Mouse (Mus musculus) heart, embryonic 11.5 days (tissue): ENCODE data around the gene Il23a. TPM values are rescaled to one million over a fixed set of nuclear protein-coding genes. Genes with fewer than 3 reads are reported as not detected.

Source experiments
- ATAC-seq: fragments of 200-750 bp; cut with Nextera tagmentation; replicated peaks from 2 replicates; pipeline ENCODE4 v1.8.0; 2017; ENCODE audit warnings: moderate library complexity; ENCODE audit not compliant: insufficient number of reproducible peaks, low FRiP score, low TSS enrichment
- H3K27ac ChIP-seq: fragments of 300-500 bp; sonication (generic); 2 replicates; pipeline ENCODE4 v1.5.1; 2014; ENCODE audit warnings: mild to moderate bottlenecking, low read depth, low read length
- H3K27me3 ChIP-seq: fragments of 300-500 bp; sonication (generic); 2 replicates; pipeline ENCODE4 v1.6.1; 2014; ENCODE audit warnings: mild to moderate bottlenecking, low read length, mixed read lengths; ENCODE audit not compliant: control insufficient read depth, insufficient read depth
- H3K36me3 ChIP-seq: fragments of 300-500 bp; sonication (generic); 2 replicates; pipeline ENCODE4 v1.6.1; 2014; ENCODE audit warnings: mild to moderate bottlenecking, low read length, moderate library complexity, mixed read lengths; ENCODE audit not compliant: control insufficient read depth, insufficient read depth
- H3K4me1 ChIP-seq: fragments of 300-500 bp; sonication (generic); 2 replicates; pipeline ENCODE4 v1.6.1; 2014; ENCODE audit warnings: low read length; ENCODE audit not compliant: control insufficient read depth, insufficient read depth
- H3K4me2 ChIP-seq: fragments of 300-500 bp; sonication (generic); 2 replicates; pipeline ENCODE4 v1.6.1; 2014; ENCODE audit warnings: mild to moderate bottlenecking, moderate library complexity
- H3K4me3 ChIP-seq: fragments of 300-500 bp; sonication (generic); 2 replicates; pipeline ENCODE4 v1.5.1; 2014; ENCODE audit warnings: low read depth, low read length
- H3K9ac ChIP-seq: fragments of 300-500 bp; sonication (generic); 2 replicates; pipeline ENCODE4 v1.6.1; 2014; ENCODE audit warnings: mild to moderate bottlenecking, low read depth, low read length, moderate library complexity
- H3K9me3 ChIP-seq: fragments of 300-500 bp; sonication (generic); replicated peaks from 2 replicates; pipeline ENCODE4 v1.6.1; 2016; ENCODE audit warnings: low read length; ENCODE audit not compliant: control insufficient read depth
- WGBS: fragments of 180-500 bp; shearing (Covaris S2); extraction: QIAGEN DNeasy Blood & Tissue Kit; methylation state at CpG from one replicate; pipeline ENCODE4 v1.1.7; 2014; ENCODE audit not compliant: insufficient replicate concordance; 5-methylcytosine and 5-hydroxymethylcytosine counted together
- polyA plus RNA-seq: library from polyadenylated mRNA; unstranded; fragments of >200 nt; fragmentation: Nextera tagmentation; extraction: Ambion mirVana; gene quantifications from 2 replicates; pipeline ENCODE4 v1.2.1, GENCODE M21; 2014

Gene Il23a
- polyA plus RNA-seq, 1 experiment from 2014 or later, result 0.86 TPM

- Histone ChIP-seq H3K9me3 (no peaks in the 10 kb centered on the region), H3K36me3 (peaks cover 28% of the 10 kb centered on the region), H3K9ac (no peak within 1 kb of the TSS), H3K4me2 (no peak within 1 kb of the TSS), H3K4me3 (no peak within 1 kb of the TSS), H3K4me1 (no peaks in the 10 kb centered on the region), H3K27me3 (no peaks in the 10 kb centered on the region), H3K27ac (no peak within 1 kb of the TSS)
- no peak for ATAC-seq
- WGBS, result 88% methylated on average over 4 of the region's 4 CpGs
These were observed 44.8 kb downstream of the Il23a start, which contains the start of gene Apon for GRCm38 (mm10) chr10:128253677-128254255. TSS of gene Apon (plus strand) at chr10:128254096.

DNA sequence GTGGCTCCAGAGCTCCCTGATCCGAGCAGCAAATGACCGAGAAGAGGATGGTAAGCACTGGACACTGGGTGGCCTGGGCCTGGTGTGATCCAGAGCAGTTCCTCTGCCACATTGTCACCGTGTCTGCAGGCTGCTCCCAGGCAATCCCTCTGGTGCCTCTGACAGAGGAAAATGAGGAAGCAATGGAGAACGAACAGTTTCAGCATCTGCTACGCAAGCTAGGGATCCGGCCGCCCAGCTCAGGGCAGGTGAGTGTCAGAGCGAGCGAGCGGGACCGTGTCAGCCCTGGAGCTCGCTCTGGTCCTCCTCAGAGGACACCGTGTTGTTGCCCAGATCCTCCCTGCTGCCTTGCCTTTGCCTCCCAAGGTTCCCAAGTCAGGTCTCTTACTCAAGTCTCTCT lies 48.0 kb downstream of the Il23a start:
- no peak overlapping the region for H3K27ac ChIP-seq
- H3K4me3 ChIP-seq, result no peak overlapping the region
- WGBS, result 92% methylated on average over 13 of the region's 13 CpGs
- H3K4me2 ChIP-seq, result no peak overlapping the region
- no peaks in the 10 kb centered on the region for H3K9me3 ChIP-seq
- H3K9ac ChIP-seq, result no peak overlapping the region
- H3K27me3 ChIP-seq, result no peaks in the 10 kb centered on the region
- H3K36me3 ChIP-seq, result peaks cover 41% of the 10 kb centered on the region
- ATAC-seq, result no peak
- no peaks in the 10 kb centered on the region for H3K4me1 ChIP-seq

- ATAC-seq, result no peak
- Histone ChIP-seq H3K9ac (no peak overlapping the region), H3K4me1 (no peaks in the 10 kb centered on the region), H3K27ac (peak overlapping the region; percentile 74), H3K4me3 (no peak overlapping the region), H3K4me2 (peak overlapping the region; percentile 24), H3K27me3 (no peaks in the 10 kb centered on the region), H3K9me3 (no peaks in the 10 kb centered on the region), H3K36me3 (peaks cover 62% of the 10 kb centered on the region)
- WGBS, result 76% methylated on average over 17 of the region's 17 CpGs
These were observed 51.4 kb downstream of the Il23a start for GRCm38 (mm10) chr10:128247020-128247732.

Other genes starting within 250 kb of the Il23a start
- gene Ptges3, start 239.8 kb downstream of the Il23a start, polyA plus RNA-seq, result 354 and 377 TPM in 2 replicates
- 4,523 and 4,948 TPM in 2 replicates for gene Atp5b, start 215.5 kb downstream of the Il23a start, polyA plus RNA-seq
- gene Baz2a, start 207.2 kb downstream of the Il23a start, polyA plus RNA-seq, result 10.9 and 21.7 TPM in 2 replicates
- 36.1 and 38.5 TPM in 2 replicates for gene Rbms2, start 118.5 kb downstream of the Il23a start, polyA plus RNA-seq
- gene Gls2, start 104.3 kb downstream of the Il23a start, polyA plus RNA-seq, result 0.89 and 1.3 TPM in 2 replicates
- gene Spryd4, start 86.9 kb downstream of the Il23a start, polyA plus RNA-seq, result 40.4 and 41.4 TPM in 2 replicates
- not detected in 2 replicates for gene Mip, start 72.9 kb downstream of the Il23a start, polyA plus RNA-seq
- 33.1 and 34.2 TPM in 2 replicates for gene Timeless, start 66.7 kb downstream of the Il23a start, polyA plus RNA-seq
- gene Apon, start 44.7 kb downstream of the Il23a start, polyA plus RNA-seq, result 0.24 TPM in 1 of 2 replicates, not detected in the other
- 0.49 TPM in 1 of 2 replicates, not detected in the other for gene Apof, start 30.1 kb downstream of the Il23a start, polyA plus RNA-seq
- 8.6 and 11.0 TPM in 2 replicates for gene Stat2, start 28.2 kb downstream of the Il23a start, polyA plus RNA-seq
- gene Pan2, start 4.6 kb upstream of the Il23a start, polyA plus RNA-seq, result 25.9 and 27.7 TPM in 2 replicates
- 206 and 224 TPM in 2 replicates for gene Cnpy2, start 23.7 kb upstream of the Il23a start, polyA plus RNA-seq
- gene Cs, start 39.0 kb upstream of the Il23a start, polyA plus RNA-seq, result 424 and 466 TPM in 2 replicates
- 12.6 and 14.0 TPM in 2 replicates for gene Coq10a, start 70.2 kb upstream of the Il23a start, polyA plus RNA-seq
- 9.3 and 11.7 TPM in 2 replicates for gene Ankrd52, start 78.4 kb upstream of the Il23a start, polyA plus RNA-seq
- 0.52 TPM in 1 of 2 replicates, not detected in the other for gene Slc39a5, start 102.5 kb upstream of the Il23a start, polyA plus RNA-seq
- 61.6 and 70.8 TPM in 2 replicates for gene Nabp2, start 112.7 kb upstream of the Il23a start, polyA plus RNA-seq
- gene Rnf41, start 112.9 kb upstream of the Il23a start, polyA plus RNA-seq, result 24.5 and 24.8 TPM in 2 replicates
- gene Smarcc2, start 160.5 kb upstream of the Il23a start, polyA plus RNA-seq, result 70.8 and 82.8 TPM in 2 replicates
- 1,242 and 1,345 TPM in 2 replicates for gene Myl6, start 195.4 kb upstream of the Il23a start, polyA plus RNA-seq
- gene Myl6b, start 199.9 kb upstream of the Il23a start, polyA plus RNA-seq, result 3.3 and 5.4 TPM in 2 replicates
- 14.5 and 18.7 TPM in 2 replicates for gene Esyt1, start 227.1 kb upstream of the Il23a start, polyA plus RNA-seq
- 7.7 and 8.0 TPM in 2 replicates for gene Zc3h10, start 249.0 kb upstream of the Il23a start, polyA plus RNA-seq